Mouse (Mus musculus): ENCODE measurements around the gene Chtop.

Gene Chtop

GRCm38 (mm10) chr3:90508950-90509746, at the start of gene Chtop:
Gene Chtop, minus strand, starts transcription at chr3:90509498.
- peak; percentile 100 for DNase-seq (ENCODE audit: low read depth, low spot score)

- no peak for DNase-seq (ENCODE audit: low read depth, low spot score)
Observed at GRCm38 (mm10) chr3:90555954-90556353, 46.7 kb upstream of the Chtop start.

GRCm38 (mm10) chr3:90552231-90552630, 42.9 kb upstream of the Chtop start:
- no peak for DNase-seq (ENCODE audit: low read depth, low spot score)

DNA sequence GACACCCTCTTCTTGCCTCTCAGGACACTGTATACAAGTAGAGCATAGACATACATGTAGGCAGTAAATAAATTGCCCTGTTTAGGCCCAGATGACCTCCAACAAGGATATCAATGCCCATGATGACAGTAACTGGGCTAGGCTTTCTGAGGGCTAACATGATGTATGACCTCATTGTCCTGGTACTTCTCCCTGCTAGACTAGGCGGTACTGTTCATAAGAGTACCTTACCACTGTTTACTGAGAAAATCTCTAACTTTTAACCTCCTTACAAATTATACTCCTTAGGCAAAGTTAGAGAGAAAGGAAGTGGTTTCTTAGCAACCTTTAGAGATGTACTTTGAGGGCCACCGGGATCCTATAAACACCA, 41.1 kb upstream of the Chtop start:
- DNase-seq (ENCODE audit: low read depth, low spot score): no peak

DNA sequence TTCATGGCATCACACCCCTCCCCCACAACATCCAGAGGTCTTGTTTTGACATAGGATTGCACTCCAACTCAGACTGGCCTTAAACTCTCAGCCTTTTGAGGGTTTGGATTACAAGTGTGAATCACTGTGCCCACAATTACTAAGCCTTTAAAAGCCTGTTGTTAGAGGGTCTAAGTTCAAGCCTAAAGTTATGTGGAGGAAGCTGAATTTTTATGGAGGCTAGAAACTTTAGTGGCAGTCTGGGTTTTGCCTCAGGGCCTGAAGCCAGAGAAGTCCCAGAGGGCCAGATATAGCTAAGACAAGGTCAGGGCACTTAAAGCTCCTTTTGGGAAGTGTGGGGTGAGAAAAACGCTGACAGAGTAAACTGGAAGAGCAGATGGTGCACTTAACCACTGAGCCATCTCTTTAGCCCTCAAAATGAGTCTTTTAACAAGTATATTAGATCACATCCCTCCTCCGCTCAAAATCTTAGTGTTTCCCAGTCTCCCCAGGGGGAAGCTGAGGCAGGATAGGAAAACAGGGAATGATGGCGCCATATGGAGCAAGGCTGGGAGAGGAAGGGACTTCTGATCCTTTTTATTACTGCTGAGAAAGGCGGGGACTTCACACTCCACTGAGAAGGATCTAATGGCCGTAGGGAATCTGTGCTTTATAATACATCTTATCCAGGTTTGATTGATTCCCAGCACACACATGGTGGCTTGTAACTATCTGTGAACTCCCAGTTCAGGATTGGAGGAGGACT, 40.5 kb upstream of the Chtop start:
- no peak for DNase-seq (ENCODE audit: low read depth, low spot score)

- DNase-seq (ENCODE audit: low read depth, low spot score): no peak
Observed at GRCm38 (mm10) chr3:90540904-90541303, 31.6 kb upstream of the Chtop start.

DNA sequence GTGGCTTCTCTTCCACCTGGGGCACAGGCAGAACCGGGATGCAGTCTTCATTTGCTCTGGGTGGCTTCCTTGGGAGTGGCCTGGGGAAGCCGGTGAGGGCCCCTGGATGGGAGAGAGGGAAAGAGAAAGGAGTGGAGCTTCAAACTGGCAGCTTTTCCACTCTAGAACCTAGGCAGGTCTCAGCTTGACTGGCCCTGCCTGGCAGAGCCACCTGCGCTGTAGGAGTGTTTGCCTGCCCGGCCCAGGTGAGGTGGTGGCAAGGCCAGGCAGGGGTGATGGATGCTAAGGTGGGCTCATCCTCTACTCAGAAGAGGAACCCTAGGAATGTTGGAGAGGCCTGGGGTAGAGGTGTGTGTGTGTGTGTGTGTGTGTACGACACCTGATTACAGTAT, 28.6 kb upstream of the Chtop start:
- DNase-seq (ENCODE audit: low read depth, low spot score): no peak

DNA sequence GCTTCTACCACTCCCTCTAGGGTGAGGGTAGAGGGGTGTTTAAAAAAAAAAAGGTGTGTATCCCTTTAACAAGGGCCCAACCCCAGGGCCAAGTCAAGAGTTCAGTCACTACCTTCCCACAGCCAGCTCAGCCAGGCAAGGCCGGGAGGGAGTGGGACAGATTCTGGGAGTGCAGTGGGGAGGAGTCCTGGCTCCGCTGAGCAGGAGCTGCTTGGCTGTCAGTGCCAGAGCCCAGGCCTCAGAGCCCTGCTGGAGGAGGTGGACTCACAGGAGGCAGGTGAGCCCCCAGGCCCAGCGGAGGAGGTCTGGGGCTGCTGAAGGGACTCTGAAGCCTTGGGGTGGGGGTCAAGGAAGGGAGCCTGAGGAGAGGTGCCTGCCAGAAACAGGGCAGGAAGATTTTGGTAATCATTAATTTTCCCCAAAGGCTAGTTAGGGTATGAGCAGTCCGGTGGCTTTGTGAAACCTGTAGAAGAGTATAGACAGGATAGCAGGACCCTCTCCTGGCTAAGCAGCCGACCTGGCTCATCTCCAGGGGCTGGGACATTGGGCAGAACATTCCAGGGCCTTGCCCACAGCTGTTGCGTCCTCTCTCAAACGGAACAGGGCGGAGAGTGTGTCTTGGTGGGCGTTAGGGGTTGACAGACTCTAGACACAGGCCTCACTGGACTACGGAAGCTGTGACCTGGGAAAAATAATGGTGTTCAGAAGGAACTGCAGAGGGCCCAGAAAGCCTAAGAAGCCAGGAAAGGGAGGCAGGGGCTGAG, 28.0 kb upstream of the Chtop start, which contains the start of gene S100a16:
S100a16 (plus strand) TSS at position 114 of the 764 bp plus-strand sequence.
- no peak for DNase-seq (ENCODE audit: low read depth, low spot score)

DNA sequence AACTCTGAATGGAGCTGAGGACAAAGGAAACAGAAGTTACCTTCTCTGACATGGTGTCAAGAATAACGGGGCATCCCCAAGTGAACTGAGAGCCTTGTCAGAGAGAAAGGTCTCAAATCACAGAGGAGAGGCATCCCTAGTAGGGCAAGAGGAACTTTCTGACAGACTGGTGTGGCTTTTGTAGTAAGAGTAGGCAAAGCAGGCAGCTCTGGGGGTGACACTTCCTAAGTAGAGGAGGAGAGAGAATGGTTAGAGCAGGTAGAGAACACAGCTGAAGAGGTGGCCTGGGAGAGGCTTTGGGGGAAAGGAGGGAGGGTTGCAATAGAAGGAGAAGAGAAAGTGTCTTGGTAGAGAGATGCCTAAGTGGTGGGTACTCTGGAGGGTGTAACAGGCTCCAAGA, 26.1 kb upstream of the Chtop start:
- no peak for DNase-seq (ENCODE audit: low read depth, low spot score)

- DNase-seq (ENCODE audit: low read depth, low spot score): no peak
Observed at GRCm38 (mm10) chr3:90531713-90532112, 22.4 kb upstream of the Chtop start.

DNA sequence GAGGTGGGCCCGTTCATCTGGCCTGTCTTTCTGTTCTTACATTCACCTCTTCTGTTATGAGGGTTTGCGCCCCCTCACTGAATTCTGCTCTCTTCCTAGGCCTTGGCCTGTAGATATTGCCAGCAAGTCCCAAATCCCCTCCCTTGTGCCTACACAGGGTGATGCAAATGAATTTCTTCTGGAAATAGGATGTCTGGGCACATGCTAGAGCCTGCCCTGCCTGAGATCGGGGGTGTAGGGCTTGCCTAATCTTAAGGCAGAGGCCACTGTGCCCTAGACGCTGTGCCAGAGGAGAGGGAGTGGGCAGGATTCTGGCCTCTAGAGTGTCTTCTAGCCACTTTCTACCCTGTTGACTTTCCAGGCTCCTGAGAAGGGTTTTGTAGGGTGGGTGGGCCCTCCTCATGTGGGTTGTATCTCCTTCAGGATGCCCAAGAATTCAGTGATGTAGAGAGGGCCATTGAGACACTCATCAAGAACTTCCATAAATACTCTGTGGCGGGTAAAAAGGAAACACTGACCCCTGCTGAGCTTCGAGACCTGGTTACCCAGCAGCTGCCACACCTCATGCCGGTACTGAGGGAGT, 18.1 kb upstream of the Chtop start:
- no peak for DNase-seq (ENCODE audit: low read depth, low spot score)

DNA sequence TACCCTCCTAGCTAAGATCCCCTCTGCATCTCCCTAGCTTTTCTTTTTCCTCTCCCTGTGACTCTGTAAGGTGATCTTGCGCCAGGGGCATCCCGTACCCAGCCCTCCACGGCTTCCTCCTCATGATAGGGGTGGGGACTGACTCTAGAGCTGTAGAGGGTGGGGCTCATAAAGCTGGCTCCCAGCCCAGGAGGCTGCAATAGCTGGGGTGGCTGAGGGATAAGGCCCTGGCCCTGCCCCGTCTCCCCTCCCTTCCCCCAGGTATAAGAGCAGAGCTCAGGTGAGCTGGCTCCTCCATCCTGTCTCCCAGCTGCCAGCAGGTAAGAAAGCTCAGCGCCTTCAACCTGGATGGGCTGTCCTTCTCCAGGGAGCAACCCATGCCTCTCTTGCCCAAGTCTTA, 17.3 kb upstream of the Chtop start, which contains the start of gene S100a14:
S100a14 (plus strand) TSS at position 277 of the 400 bp plus-strand sequence.
- no peak for DNase-seq (ENCODE audit: low read depth, low spot score)

DNA sequence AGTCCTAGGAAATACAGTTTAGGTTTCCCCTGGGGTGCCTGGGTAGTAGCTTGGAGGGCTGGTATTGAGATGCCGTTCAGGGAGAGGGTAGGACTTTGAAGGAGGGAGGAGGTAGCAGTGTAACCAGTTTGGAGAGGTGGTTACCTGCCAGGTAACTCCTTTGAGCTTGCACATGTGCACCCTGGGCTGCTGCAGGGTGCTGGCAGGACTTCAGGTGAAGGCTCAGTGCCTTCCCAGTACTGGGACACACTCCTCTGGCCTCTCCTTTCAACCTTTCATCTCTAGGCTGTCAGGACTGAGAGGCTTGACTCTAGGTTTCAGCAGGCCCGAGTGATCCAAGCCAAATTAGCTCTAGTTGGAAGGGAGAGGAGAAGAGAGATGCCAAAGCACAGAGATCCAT, 16.8 kb upstream of the Chtop start:
- no peak for DNase-seq (ENCODE audit: low read depth, low spot score)

DNA sequence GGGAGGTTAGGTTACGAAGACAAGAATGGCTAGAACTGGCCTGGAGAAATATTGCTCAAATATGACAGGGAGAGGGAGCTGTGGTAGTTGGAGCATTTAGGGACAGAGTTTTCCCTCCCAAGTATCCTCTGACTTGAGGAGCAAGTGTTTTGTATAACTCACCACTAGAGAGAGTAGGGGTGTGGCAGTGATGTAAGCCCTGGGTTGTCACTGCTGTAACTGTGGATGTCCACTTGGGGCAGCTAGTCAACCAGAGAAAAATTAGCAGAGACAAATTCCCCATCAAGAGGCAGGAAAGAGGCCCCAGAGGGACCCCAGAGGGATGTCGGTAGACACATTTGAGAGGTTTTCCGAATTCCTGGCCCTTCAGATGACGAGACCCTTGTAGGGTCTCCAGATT, 16.1 kb upstream of the Chtop start:
- DNase-seq (ENCODE audit: low read depth, low spot score): peak; percentile 71

GRCm38 (mm10) chr3:90517711-90518110, 8.4 kb upstream of the Chtop start:
- DNase-seq (ENCODE audit: low read depth, low spot score): no peak

GRCm38 (mm10) chr3:90515789-90516188, 6.5 kb upstream of the Chtop start:
- DNase-seq (ENCODE audit: low read depth, low spot score): no peak

GRCm38 (mm10) chr3:90515242-90515641, 5.9 kb upstream of the Chtop start:
- DNase-seq (ENCODE audit: low read depth, low spot score): peak; percentile 18

DNA sequence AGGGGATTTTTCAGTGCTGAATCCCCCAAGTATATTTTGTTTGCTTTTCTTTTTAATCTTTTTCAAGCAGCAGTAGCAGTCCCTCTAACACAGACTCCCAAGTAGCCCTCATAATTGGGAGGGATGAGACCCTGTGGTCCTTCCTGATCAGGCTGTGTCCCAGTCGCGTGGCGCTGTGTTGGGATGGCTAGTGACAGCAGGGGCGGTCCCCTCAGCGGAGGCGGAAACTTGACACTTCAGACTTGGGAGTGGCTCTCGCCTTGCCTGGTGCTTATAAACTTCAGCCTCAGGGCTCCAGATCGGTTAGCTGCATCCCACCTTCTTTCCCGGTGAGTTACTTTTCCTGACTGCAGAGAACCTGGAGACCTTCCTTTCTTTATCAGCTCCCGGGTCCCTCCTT, 5.4 kb upstream of the Chtop start:
- peak; percentile 75 for DNase-seq (ENCODE audit: low read depth, low spot score)

DNA sequence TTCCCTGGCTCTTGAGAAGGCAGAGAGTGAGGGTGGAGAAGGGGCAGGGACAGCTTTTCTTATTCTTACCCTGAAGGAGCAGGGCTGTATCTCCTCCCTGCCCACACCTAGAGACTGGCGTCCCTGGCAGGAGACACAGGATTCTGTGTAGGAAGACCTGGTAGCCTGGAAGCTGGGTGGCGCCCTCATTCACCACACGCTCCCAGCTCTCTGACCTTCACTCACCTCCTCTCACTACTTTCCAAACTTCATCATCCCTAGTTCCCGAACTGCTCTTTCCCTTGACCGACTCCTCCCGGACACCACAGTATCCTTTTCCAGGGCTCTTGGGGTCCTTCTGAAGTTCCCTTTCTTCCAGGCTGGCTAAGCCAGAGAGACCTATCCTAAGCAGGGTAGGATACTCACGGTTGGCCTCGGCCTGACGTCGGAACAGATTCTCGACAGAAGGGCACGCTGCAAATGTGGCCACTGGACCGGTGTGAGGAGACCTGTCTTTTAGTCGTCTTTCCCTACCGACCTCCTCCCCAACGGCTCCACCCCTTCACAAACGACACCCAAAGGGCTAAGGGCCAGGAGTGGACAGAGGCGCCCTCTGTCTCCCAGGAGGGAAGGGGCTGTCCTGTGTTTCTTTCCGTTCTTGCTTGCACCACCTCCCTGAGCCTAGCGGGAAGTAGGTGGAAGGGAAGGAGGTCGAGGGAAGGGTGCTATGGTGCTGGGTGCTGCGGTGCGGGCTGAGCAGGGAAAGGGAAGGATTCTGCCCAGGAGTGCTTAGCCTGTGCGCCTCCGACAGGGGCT, 4.7 kb upstream of the Chtop start, which contains the start of the genes S100a1 and S100a13:
S100a1 (minus strand) TSS at position 597 of the 795 bp plus-strand sequence.
S100a13 (plus strand) TSS at position 640 of the 795 bp plus-strand sequence.
- peak; percentile 43 for DNase-seq (ENCODE audit: low read depth, low spot score)

DNA sequence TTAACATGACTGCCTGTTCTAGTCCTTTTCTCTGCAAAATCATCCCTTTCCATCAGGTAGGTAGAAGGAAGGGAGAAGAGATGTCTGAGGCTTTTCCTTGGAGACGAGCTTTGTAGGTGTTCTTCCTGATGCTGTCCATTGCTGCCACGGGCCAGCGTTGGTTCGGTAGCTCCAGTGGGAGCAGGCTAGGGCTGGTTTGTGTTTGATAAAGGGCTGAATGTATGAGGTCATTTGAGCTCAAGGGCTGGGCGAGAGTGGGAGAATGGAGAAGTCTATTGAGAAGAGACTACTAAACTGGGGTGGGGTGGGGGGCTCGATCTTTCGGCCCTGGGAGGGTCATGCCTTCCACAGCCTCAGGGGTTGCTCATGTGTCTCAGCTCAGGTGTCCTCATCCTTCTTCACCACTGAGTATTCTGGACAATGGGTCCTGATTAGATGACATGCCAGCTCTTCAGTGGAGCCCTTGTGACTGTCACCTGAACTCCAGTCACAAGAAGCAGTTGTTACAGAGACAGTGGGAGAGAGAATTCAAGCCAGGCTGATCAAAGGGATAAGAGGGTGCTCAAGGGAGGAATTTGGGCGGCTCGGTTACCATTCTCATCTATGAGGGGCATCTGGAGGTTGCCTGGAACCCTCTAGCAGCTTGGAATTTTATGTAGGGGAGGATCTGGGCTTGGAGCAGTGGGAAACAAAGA, 3.8 kb upstream of the Chtop start:
- DNase-seq (ENCODE audit: low read depth, low spot score): no peak

All from CD4-positive, CD25-positive, alpha-beta regulatory T cell, adult 2 months (primary cell).